Mouse (Mus musculus) forebrain, embryonic 10.5 days (tissue): Measurements from ENCODE around the gene Atp2b2. TPM values are rescaled to one million over a fixed set of nuclear protein-coding genes. Genes with fewer than 3 reads are reported as not detected.
A peak's percentile ranks its signal among the peaks of the same experiment; 100 is the strongest.

Source experiments
- DNase-seq: peaks from one replicate; pipeline ENCODE4 v3.0.0-alpha.2; 2017; ENCODE audit warnings: low spot score; ENCODE audit errors: extremely low spot score
- H3K27ac ChIP-seq: fragments of 300-500 bp; sonication (generic); 2 replicates; pipeline ENCODE4 v1.5.1; 2016; ENCODE audit warnings: mild to moderate bottlenecking
- H3K27me3 ChIP-seq: fragments of 300-500 bp; sonication (generic); 2 replicates; pipeline ENCODE4 v1.6.1; 2016; ENCODE audit warnings: mild to moderate bottlenecking; ENCODE audit not compliant: poor library complexity, severe bottlenecking
- H3K36me3 ChIP-seq: fragments of 300-500 bp; sonication (generic); replicated peaks from 2 replicates; pipeline ENCODE4 v1.6.1; 2016; ENCODE audit warnings: mild to moderate bottlenecking, moderate library complexity
- H3K4me1 ChIP-seq: fragments of 300-500 bp; sonication (generic); 2 replicates; pipeline ENCODE4 v1.6.1; 2016
- H3K4me3 ChIP-seq: fragments of 300-500 bp; sonication (generic); 2 replicates; pipeline ENCODE4 v1.5.1; 2016; ENCODE audit warnings: mild to moderate bottlenecking, moderate library complexity
- H3K9me3 ChIP-seq: fragments of 300-500 bp; sonication (generic); 2 replicates; pipeline ENCODE4 v1.6.1; 2016; ENCODE audit warnings: mild to moderate bottlenecking, moderate library complexity
- WGBS: fragments of 180-500 bp; shearing (Covaris S2); methylation state at CpG from one replicate; pipeline ENCODE4 v1.1.7; 2016; 5-methylcytosine and 5-hydroxymethylcytosine counted together
- polyA plus RNA-seq: library from polyadenylated mRNA; unstranded; fragments of >200 nt; fragmentation: Nextera tagmentation; extraction: Ambion mirVana; gene quantifications from 2 replicates; pipeline ENCODE4 v1.2.1, GENCODE M21; 2016

Gene Atp2b2
- 1.1 and 1.4 TPM in 2 replicates for polyA plus RNA-seq

DNA sequence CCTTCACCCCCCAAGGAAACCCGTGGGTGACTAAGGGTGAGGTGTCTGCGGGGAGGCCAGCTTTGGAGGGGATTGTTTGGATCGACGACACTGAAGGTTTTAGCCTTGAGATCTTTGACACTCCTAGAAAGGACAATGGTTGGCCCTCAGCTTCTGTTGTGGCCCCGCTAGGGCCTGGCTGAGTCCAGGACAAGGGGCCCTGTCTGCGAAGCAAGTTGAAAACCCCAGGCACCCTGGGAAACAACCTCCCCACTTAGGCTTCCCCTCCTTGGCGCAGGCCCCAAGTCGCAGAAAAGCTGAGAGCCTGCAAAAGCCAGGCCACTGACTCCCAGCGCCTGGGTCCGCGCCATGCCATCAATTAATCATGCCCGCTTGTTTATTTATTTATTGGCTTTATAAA, at the start of gene Atp2b2:
Gene Atp2b2, minus strand, starts transcription at position 282 of the 400 bp plus-strand sequence.
- peak; percentile 20 for DNase-seq
- Histone ChIP-seq H3K4me3 (peak within 1 kb of the TSS; percentile 71), H3K36me3 (no peaks in the 10 kb centered on the region), H3K4me1 (peaks cover 13% of the 10 kb centered on the region), H3K27me3 (peaks cover 72% of the 10 kb centered on the region), H3K9me3 (no peaks in the 10 kb centered on the region), H3K27ac (peak within 1 kb of the TSS; percentile 66)
- 29% methylated on average over 12 of the region's 12 CpGs for WGBS

DNA sequence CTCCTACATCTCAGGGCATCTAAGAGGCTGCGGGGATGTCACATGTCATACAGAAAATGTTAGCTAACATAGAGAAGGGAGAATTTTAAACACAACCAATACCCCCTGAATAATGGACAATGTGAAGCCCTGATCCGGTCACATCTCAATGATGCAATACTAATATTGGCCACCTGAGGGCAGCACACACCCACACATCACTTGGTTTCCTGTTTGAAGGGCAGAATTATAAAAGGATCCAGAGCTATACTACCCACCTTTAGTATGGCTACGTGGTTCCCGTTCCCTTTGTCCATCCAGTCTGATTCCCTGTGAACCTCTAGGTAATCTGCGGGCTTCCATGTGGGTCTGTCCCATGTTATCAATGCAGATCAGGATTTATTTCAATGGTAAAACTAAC, 47.2 kb upstream of the Atp2b2 start:
- H3K27me3 ChIP-seq: peaks cover 24% of the 10 kb centered on the region
- 22% methylated on average over 5 of the region's 5 CpGs for WGBS
- DNase-seq: peak; percentile 73
- H3K36me3 ChIP-seq: no peaks in the 10 kb centered on the region
- H3K27ac ChIP-seq: no peak overlapping the region
- H3K4me3 ChIP-seq: no peak overlapping the region
- H3K9me3 ChIP-seq: no peaks in the 10 kb centered on the region
- peaks cover 19% of the 10 kb centered on the region for H3K4me1 ChIP-seq

- Histone ChIP-seq H3K27me3 (peaks cover 14% of the 10 kb centered on the region), H3K27ac (no peak overlapping the region), H3K4me3 (no peak overlapping the region), H3K9me3 (no peaks in the 10 kb centered on the region), H3K36me3 (no peaks in the 10 kb centered on the region), H3K4me1 (peaks cover 3% of the 10 kb centered on the region)
- DNase-seq: peak; percentile 59
- WGBS: 23% methylated on average over 7 of the region's 7 CpGs
Measured at GRCm38 (mm10) chr6:114087106-114087505, 44.7 kb upstream of the Atp2b2 start.

DNA sequence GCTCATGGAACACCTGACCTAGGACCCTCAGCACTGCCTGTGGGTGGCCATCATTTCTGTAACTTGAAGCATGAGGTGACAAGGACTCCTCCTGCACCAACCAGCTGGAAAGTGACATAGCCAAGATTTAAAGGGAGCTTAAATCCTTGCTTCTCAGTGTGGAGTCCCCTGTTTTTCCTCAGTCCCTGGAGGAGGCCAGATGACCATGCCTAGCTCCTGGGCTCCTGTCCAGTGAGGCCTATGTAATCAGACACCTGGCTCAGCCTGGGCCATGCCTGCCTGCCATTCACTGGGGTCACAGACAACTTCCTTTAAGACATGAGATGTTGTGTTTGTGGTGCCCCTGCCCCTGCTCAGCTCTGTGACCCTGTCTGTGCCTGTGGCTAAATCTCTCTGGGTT, 36.1 kb upstream of the Atp2b2 start:
- H3K4me3 ChIP-seq: no peak overlapping the region
- H3K9me3 ChIP-seq: no peaks in the 10 kb centered on the region
- no peak overlapping the region for H3K27ac ChIP-seq
- no peaks in the 10 kb centered on the region for H3K27me3 ChIP-seq
- peaks cover 24% of the 10 kb centered on the region for H3K4me1 ChIP-seq
- H3K36me3 ChIP-seq: no peaks in the 10 kb centered on the region
- DNase-seq: no peak

DNA sequence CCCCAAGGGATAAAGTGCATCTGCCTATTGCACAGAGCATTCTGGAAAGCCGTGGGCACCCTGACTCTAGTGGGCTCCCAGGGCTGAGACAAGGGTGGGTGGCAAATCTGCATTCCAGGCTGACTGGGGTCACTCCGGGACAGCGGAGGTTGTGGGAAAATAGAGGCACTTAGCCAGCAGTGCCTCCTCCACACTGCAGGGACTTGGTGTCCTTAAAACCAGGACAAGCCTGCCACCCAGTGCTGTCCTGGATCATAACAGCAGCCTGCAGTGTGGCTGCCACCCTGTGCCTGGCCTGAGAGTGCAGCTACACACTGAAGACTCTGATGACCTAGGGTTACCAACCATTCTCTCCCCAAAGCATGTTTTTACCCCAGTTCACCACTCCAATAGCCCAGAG, 34.1 kb upstream of the Atp2b2 start:
- no peak for DNase-seq
- Histone ChIP-seq H3K27me3 (no peaks in the 10 kb centered on the region), H3K27ac (no peak overlapping the region), H3K36me3 (no peaks in the 10 kb centered on the region), H3K9me3 (no peaks in the 10 kb centered on the region), H3K4me1 (peaks cover 24% of the 10 kb centered on the region), H3K4me3 (no peak overlapping the region)
- 71% methylated on average over 3 of the region's 3 CpGs for WGBS

DNA sequence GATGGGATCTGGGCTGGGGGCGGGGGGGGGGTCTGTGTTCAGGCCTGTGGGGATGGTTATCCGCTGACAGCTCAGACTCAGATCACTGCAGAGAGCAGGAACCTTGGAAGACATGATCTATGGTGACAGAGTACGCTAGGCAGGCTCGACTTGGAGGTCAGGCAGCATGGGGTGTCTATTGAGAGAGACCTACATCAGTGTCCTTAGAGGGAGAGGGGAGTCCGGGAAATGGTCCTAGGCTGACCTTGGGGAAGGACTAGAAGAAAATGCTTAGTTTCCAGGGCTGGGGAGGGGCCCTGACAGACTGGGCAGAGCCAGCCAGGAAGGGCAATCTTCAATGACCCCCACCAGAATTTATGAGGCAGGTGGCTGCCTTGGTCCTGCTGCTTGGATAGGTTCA, 33.6 kb upstream of the Atp2b2 start:
- Histone ChIP-seq H3K9me3 (no peaks in the 10 kb centered on the region), H3K27ac (no peak overlapping the region), H3K4me1 (peaks cover 24% of the 10 kb centered on the region), H3K36me3 (no peaks in the 10 kb centered on the region), H3K27me3 (no peaks in the 10 kb centered on the region), H3K4me3 (no peak overlapping the region)
- WGBS: 79% methylated on average over 5 of the region's 5 CpGs
- no peak for DNase-seq

GRCm38 (mm10) chr6:114074929-114075328, 32.5 kb upstream of the Atp2b2 start:
- Histone ChIP-seq H3K4me1 (peaks cover 21% of the 10 kb centered on the region), H3K4me3 (no peak overlapping the region), H3K27me3 (no peaks in the 10 kb centered on the region), H3K9me3 (no peaks in the 10 kb centered on the region), H3K36me3 (no peaks in the 10 kb centered on the region), H3K27ac (no peak overlapping the region)
- WGBS: 77% methylated on average over 10 of the region's 10 CpGs
- DNase-seq: no peak

DNA sequence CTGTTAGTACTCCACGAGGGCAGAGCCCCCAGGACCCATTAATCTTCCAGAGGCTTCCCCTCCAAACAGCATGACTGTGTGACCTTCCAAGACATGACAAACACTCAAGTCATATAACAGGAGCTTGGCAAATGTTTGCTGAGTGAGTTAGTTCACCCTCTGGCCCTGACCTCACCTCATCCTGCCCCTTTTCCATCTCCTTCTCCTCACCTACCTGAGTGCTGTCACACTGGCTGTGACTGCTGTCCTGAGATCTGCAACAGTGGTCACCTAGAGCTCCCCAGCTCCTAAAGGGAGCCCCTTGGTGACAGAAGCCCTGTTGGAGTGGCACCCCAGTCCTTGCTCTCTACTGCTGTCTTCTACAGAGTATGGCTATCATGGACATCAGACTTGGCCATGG, 31.8 kb upstream of the Atp2b2 start:
- no peak overlapping the region for H3K4me3 ChIP-seq
- H3K36me3 ChIP-seq: no peaks in the 10 kb centered on the region
- no peak for DNase-seq
- H3K27ac ChIP-seq: no peak overlapping the region
- H3K9me3 ChIP-seq: no peaks in the 10 kb centered on the region
- H3K27me3 ChIP-seq: no peaks in the 10 kb centered on the region
- 56% methylated on average over 1 of the region's 1 CpGs for WGBS
- peaks cover 14% of the 10 kb centered on the region for H3K4me1 ChIP-seq

- Histone ChIP-seq H3K9me3 (no peaks in the 10 kb centered on the region), H3K27me3 (no peaks in the 10 kb centered on the region), H3K27ac (no peak overlapping the region), H3K4me3 (no peak overlapping the region), H3K36me3 (no peaks in the 10 kb centered on the region), H3K4me1 (peaks cover 8% of the 10 kb centered on the region; the same call in 1 of the 2 replicates)
- 6% methylated on average over 4 of the region's 4 CpGs for WGBS
- peak; percentile 71 for DNase-seq
Measured at GRCm38 (mm10) chr6:114071564-114071963, 29.2 kb upstream of the Atp2b2 start.

- DNase-seq: no peak
- Histone ChIP-seq H3K27ac (no peak overlapping the region), H3K4me1 (peaks cover 4% of the 10 kb centered on the region; the same call in 1 of the 2 replicates), H3K4me3 (no peak overlapping the region), H3K9me3 (no peaks in the 10 kb centered on the region), H3K36me3 (no peaks in the 10 kb centered on the region), H3K27me3 (peaks cover 2% of the 10 kb centered on the region; the same call in 1 of the 2 replicates)
- WGBS: 96% methylated on average over 2 of the region's 2 CpGs
Measured at GRCm38 (mm10) chr6:114063100-114063499, 20.7 kb upstream of the Atp2b2 start.

- Histone ChIP-seq H3K27ac (no peak overlapping the region), H3K9me3 (no peaks in the 10 kb centered on the region), H3K4me3 (no peak overlapping the region), H3K27me3 (peaks cover 6% of the 10 kb centered on the region; the same call in 1 of the 2 replicates), H3K4me1 (peaks cover 4% of the 10 kb centered on the region; the same call in 1 of the 2 replicates), H3K36me3 (no peaks in the 10 kb centered on the region)
- DNase-seq: no peak
Measured at GRCm38 (mm10) chr6:114062688-114063087, 20.3 kb upstream of the Atp2b2 start.

DNA sequence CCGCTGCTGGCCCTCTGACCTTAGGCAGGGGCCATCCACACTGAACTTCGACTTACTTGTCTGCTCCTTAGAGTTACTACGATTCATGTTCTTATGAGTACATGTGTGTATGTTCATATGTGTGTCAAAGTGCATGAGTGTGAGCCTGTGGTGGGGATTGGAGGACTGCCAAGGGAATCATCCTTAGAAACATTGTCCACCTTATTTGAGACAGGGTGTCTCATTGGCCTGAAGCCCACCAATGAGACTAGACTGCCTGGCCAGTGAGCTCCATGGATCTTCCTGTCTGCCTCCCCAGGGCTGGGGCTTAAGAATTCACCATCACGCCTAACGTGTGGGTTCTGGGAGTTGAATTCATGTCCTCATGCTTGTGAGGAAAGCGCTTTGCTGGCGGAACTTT, 16.8 kb upstream of the Atp2b2 start:
- Histone ChIP-seq H3K27me3 (peaks cover 6% of the 10 kb centered on the region; the same call in 1 of the 2 replicates), H3K27ac (no peak overlapping the region), H3K4me3 (no peak overlapping the region), H3K9me3 (no peaks in the 10 kb centered on the region), H3K36me3 (no peaks in the 10 kb centered on the region), H3K4me1 (peaks cover 4% of the 10 kb centered on the region; the same call in 1 of the 2 replicates)
- DNase-seq: no peak
- 89% methylated on average over 7 of the region's 7 CpGs for WGBS

GRCm38 (mm10) chr6:114058030-114058808, 15.8 kb upstream of the Atp2b2 start:
- Histone ChIP-seq H3K9me3 (no peaks in the 10 kb centered on the region), H3K4me3 (no peak overlapping the region)
- 74% methylated on average over 15 of the region's 15 CpGs for WGBS

More at GRCm38 (mm10) chr6:114058030-114058808, 15.8 kb upstream of the Atp2b2 start:
- H3K36me3 ChIP-seq: no peaks in the 10 kb centered on the region
- no peak overlapping the region for H3K27ac ChIP-seq
- peaks cover 4% of the 10 kb centered on the region; the same call in 1 of the 2 replicates for H3K4me1 ChIP-seq
- peaks cover 6% of the 10 kb centered on the region; the same call in 1 of the 2 replicates for H3K27me3 ChIP-seq
- DNase-seq: no peak
